Comparison of ENCODE assay signal across 8 mouse cellular contexts in genomic region chr17:46711612-46712271, GRCm38 (mm10). TPM values are rescaled to one million over a fixed set of nuclear protein-coding genes. Genes with fewer than 3 reads are reported as not detected.
DNase-seq lines count a peak whose midpoint lies in the region; ATAC-seq and TF ChIP-seq lines count a peak whose summit lies in the region.

No protein-coding gene starts in this region.

- H3K4me1 ChIP-seq in cerebellum, adult 2 months (ENCODE audit: control insufficient read depth, insufficient read depth, low read length): no peaks in the 10 kb centered on the region; the same call in 1 of the 2 replicates
- peaks cover 4% of the 10 kb centered on the region for H3K4me1 ChIP-seq in hindbrain, embryonic 11.5 days (replicated peaks; ENCODE audit: control insufficient read depth, insufficient read depth, low read length)
- peaks cover 26% of the 10 kb centered on the region for H3K4me1 ChIP-seq in limb, embryonic 10.5 days
- H3K4me1 ChIP-seq in midbrain, embryonic 11.5 days (ENCODE audit: control insufficient read depth, insufficient read depth, low read length): peaks cover 8% of the 10 kb centered on the region
- peaks cover 2% of the 10 kb centered on the region for H3K4me1 ChIP-seq in testis, adult 2 months (ENCODE audit: control insufficient read depth, insufficient read depth, low read length)

- no peaks in the 10 kb centered on the region for H3K9me3 ChIP-seq in hindbrain, embryonic 11.5 days (ENCODE audit: control insufficient read depth, low read length)
- H3K9me3 ChIP-seq in limb, embryonic 10.5 days (replicated peaks): no peaks in the 10 kb centered on the region
- no peaks in the 10 kb centered on the region for H3K9me3 ChIP-seq in midbrain, embryonic 11.5 days (ENCODE audit: control insufficient read depth, low read length)

- no peak for TF ChIP-seq POLR2A in cerebellum, adult 2 months (IDR thresholded peaks at IDR 0.05; ENCODE audit: borderline replicate concordance, insufficient read depth, low read length)
- TF ChIP-seq POLR2A in testis, adult 2 months (IDR thresholded peaks at IDR 0.05; ENCODE audit: control insufficient read depth, low read depth, low read length): no peak

- peak overlapping the region; percentile 87 for H3K9ac ChIP-seq in hindbrain, embryonic 11.5 days (ENCODE audit: low read depth, low read length)
- peak overlapping the region; percentile 88 for H3K9ac ChIP-seq in midbrain, embryonic 11.5 days (ENCODE audit: low read length)

- no peak for TF ChIP-seq CTCF in cerebellum, adult 2 months (IDR thresholded peaks at IDR 0.05; ENCODE audit: borderline replicate concordance, insufficient read depth, low read depth, low read length)
- no peak for TF ChIP-seq CTCF in testis, adult 2 months (IDR thresholded peaks at IDR 0.05; ENCODE audit: control insufficient read depth, insufficient read depth, insufficient replicate concordance, low read depth, low read length)

- WGBS in cerebellum, adult 2 months: under 1% methylated on average over 76 of the region's 76 CpGs
- WGBS in hindbrain, embryonic 11.5 days: under 1% methylated on average over 53 of the region's 76 CpGs
- WGBS in limb, embryonic 10.5 days: under 1% methylated on average over 76 of the region's 76 CpGs
- WGBS in midbrain, embryonic 11.5 days: under 1% methylated on average over 67 of the region's 76 CpGs

- 0 out of 2 replicates have a peak, but pooled peaks cover 2% of the 10 kb centered on the region for H3K36me3 ChIP-seq in hindbrain, embryonic 11.5 days (ENCODE audit: control insufficient read depth, insufficient read depth, low read length)
- peaks cover 40% of the 10 kb centered on the region for H3K36me3 ChIP-seq in limb, embryonic 10.5 days
- peaks cover 6% of the 10 kb centered on the region; the same call in 1 of the 2 replicates for H3K36me3 ChIP-seq in midbrain, embryonic 11.5 days (ENCODE audit: control insufficient read depth, insufficient read depth, low read length)
- no peaks in the 10 kb centered on the region for H3K36me3 ChIP-seq in testis, adult 2 months (ENCODE audit: control insufficient read depth, insufficient read depth, low read length)

- 0 out of 2 replicates have a peak overlapping the region, but pooled peaks have one; percentile 56 for H3K27ac ChIP-seq in cerebellum, adult 2 months (ENCODE audit: insufficient read depth, low read length)
- peak overlapping the region; percentile 42; the same call in 1 of the 2 replicates for H3K27ac ChIP-seq in hindbrain, embryonic 11.5 days (ENCODE audit: low read depth, low read length)
- peak overlapping the region; percentile 88 for H3K27ac ChIP-seq in limb, embryonic 10.5 days
- H3K27ac ChIP-seq in midbrain, embryonic 11.5 days (ENCODE audit: low read depth, low read length): no peak overlapping the region
- peak overlapping the region; percentile 91 for H3K27ac ChIP-seq in testis, adult 2 months (ENCODE audit: control insufficient read depth, insufficient read depth, low read depth, low read length)

- peak; percentile 41 to 54 for DNase-seq in cerebellum, adult 2 months
- DNase-seq in cerebellum, adult 11 months: no peak
- peak; percentile 49 for DNase-seq in R1 (ENCODE audit: low read depth, low spot score)
- no peak for DNase-seq in hindbrain, embryonic 11.5 days (ENCODE audit: low spot score)
- peak; percentile 43 for DNase-seq in limb, embryonic 10.5 days (ENCODE audit: low spot score)
- no peak for DNase-seq in midbrain, embryonic 11.5 days (ENCODE audit: low spot score, missing footprints)

- H3K4me3 ChIP-seq in cerebellum, adult 2 months (replicated peaks; ENCODE audit: insufficient read depth, low read depth, low read length): peak overlapping the region; percentile 71
- peak overlapping the region; percentile 92 for H3K4me3 ChIP-seq in hindbrain, embryonic 11.5 days (ENCODE audit: low read depth, low read length)
- H3K4me3 ChIP-seq in limb, embryonic 10.5 days: peak overlapping the region; percentile 94
- H3K4me3 ChIP-seq in midbrain, embryonic 11.5 days (ENCODE audit: low read depth, low read length): peak overlapping the region; percentile 97
- H3K4me3 ChIP-seq in testis, adult 2 months (ENCODE audit: control insufficient read depth, low read depth, low read length): peak overlapping the region; percentile 100

- no peaks in the 10 kb centered on the region for H3K27me3 ChIP-seq in cerebellum, adult 2 months (ENCODE audit: control insufficient read depth, insufficient read depth, low read length)
- no peaks in the 10 kb centered on the region for H3K27me3 ChIP-seq in hindbrain, embryonic 11.5 days (ENCODE audit: control insufficient read depth, insufficient read depth, low read length)
- H3K27me3 ChIP-seq in limb, embryonic 10.5 days (ENCODE audit: low read depth, poor library complexity, severe bottlenecking): no peaks in the 10 kb centered on the region
- no peaks in the 10 kb centered on the region for H3K27me3 ChIP-seq in midbrain, embryonic 11.5 days (ENCODE audit: control insufficient read depth, insufficient read depth, low read length)
- H3K27me3 ChIP-seq in testis, adult 2 months (ENCODE audit: control insufficient read depth, insufficient read depth, low read length): no peaks in the 10 kb centered on the region

- H3K4me2 ChIP-seq in hindbrain, embryonic 11.5 days (replicated peaks; ENCODE audit: low read depth, low read length): peak overlapping the region; percentile 99
- H3K4me2 ChIP-seq in midbrain, embryonic 11.5 days: peak overlapping the region; percentile 100

- 0 out of 2 replicates have a peak, but pooled peaks have one; percentile 41 for ATAC-seq in erythroid progenitor cell, adult 5-6 weeks (replicated peaks; ENCODE audit: low FRiP score, poor library complexity, severe bottlenecking)
- peak; percentile 67 for ATAC-seq in hindbrain, embryonic 11.5 days (ENCODE audit: low FRiP score)
- ATAC-seq in midbrain, embryonic 11.5 days (ENCODE audit: low FRiP score): peak; percentile 33

RNA-seq across cellular contexts. Expression of gene Pex6, which starts 0.5 kb away (rescaled TPM):
- 46.5 and 52.4 TPM in 2 replicates for polyA plus RNA-seq in cerebellum, adult 2 months (2012; rRNA removed)
- total RNA-seq in erythroid progenitor cell, adult 5-6 weeks (2015; ENCODE audit: low replicate concordance): 1.1 TPM in 1 of 2 replicates, not detected in the other
- 1.8 and 4.2 TPM in 2 replicates for total RNA-seq in erythroid progenitor cell, adult 5-6 weeks (2017; ENCODE audit: low replicate concordance)
- 12.5 and 14.6 TPM in 2 replicates for polyA plus RNA-seq in hindbrain, embryonic 11.5 days (2014; fragmentation: Nextera tagmentation; extraction: Ambion mirVana)
- 24.6 and 26.9 TPM in 2 replicates for polyA plus RNA-seq in limb, embryonic 10.5 days (2016; fragmentation: Nextera tagmentation; extraction: Ambion mirVana)
- 12.8 and 16.5 TPM in 2 replicates for polyA plus RNA-seq in midbrain, embryonic 11.5 days (2014; fragmentation: Nextera tagmentation; extraction: Ambion mirVana)
- polyA plus RNA-seq in testis, adult 2 months (2012; rRNA removed): 43.4 and 43.9 TPM in 2 replicates

RNA-seq across cellular contexts. Expression of gene Ppp2r5d, which starts 6.8 kb away (rescaled TPM):
- polyA plus RNA-seq in cerebellum, adult 2 months (2012; rRNA removed): 137 and 139 TPM in 2 replicates
- total RNA-seq in erythroid progenitor cell, adult 5-6 weeks (2015; ENCODE audit: low replicate concordance): 15.1 and 18.4 TPM in 2 replicates
- 17.1 and 22.8 TPM in 2 replicates for total RNA-seq in erythroid progenitor cell, adult 5-6 weeks (2017; ENCODE audit: low replicate concordance)
- 89.4 and 103 TPM in 2 replicates for polyA plus RNA-seq in hindbrain, embryonic 11.5 days (2014; fragmentation: Nextera tagmentation; extraction: Ambion mirVana)
- 152 and 160 TPM in 2 replicates for polyA plus RNA-seq in limb, embryonic 10.5 days (2016; fragmentation: Nextera tagmentation; extraction: Ambion mirVana)
- polyA plus RNA-seq in midbrain, embryonic 11.5 days (2014; fragmentation: Nextera tagmentation; extraction: Ambion mirVana): 106 and 110 TPM in 2 replicates
- polyA plus RNA-seq in testis, adult 2 months (2012; rRNA removed): 12.4 and 12.9 TPM in 2 replicates

RNA-seq across cellular contexts. Expression of gene Gnmt, which starts 17.2 kb away (rescaled TPM):
- 12.0 and 18.1 TPM in 2 replicates for polyA plus RNA-seq in cerebellum, adult 2 months (2012; rRNA removed)
- not detected in 2 replicates for total RNA-seq in erythroid progenitor cell, adult 5-6 weeks (2015; ENCODE audit: low replicate concordance)
- not detected in 2 replicates for total RNA-seq in erythroid progenitor cell, adult 5-6 weeks (2017; ENCODE audit: low replicate concordance)
- polyA plus RNA-seq in hindbrain, embryonic 11.5 days (2014; fragmentation: Nextera tagmentation; extraction: Ambion mirVana): 0.40 and 0.48 TPM in 2 replicates
- 0.48 and 0.83 TPM in 2 replicates for polyA plus RNA-seq in limb, embryonic 10.5 days (2016; fragmentation: Nextera tagmentation; extraction: Ambion mirVana)
- 0.37 and 0.82 TPM in 2 replicates for polyA plus RNA-seq in midbrain, embryonic 11.5 days (2014; fragmentation: Nextera tagmentation; extraction: Ambion mirVana)
- 2.3 and 3.7 TPM in 2 replicates for polyA plus RNA-seq in testis, adult 2 months (2012; rRNA removed)

RNA-seq across cellular contexts. Expression of gene Klhdc3, which starts 31.0 kb away (rescaled TPM):
- polyA plus RNA-seq in cerebellum, adult 2 months (2012; rRNA removed): 237 and 240 TPM in 2 replicates
- 16.9 and 23.1 TPM in 2 replicates for total RNA-seq in erythroid progenitor cell, adult 5-6 weeks (2015; ENCODE audit: low replicate concordance)
- 5.1 and 17.2 TPM in 2 replicates for total RNA-seq in erythroid progenitor cell, adult 5-6 weeks (2017; ENCODE audit: low replicate concordance)
- polyA plus RNA-seq in hindbrain, embryonic 11.5 days (2014; fragmentation: Nextera tagmentation; extraction: Ambion mirVana): 101 and 122 TPM in 2 replicates
- 143 and 150 TPM in 2 replicates for polyA plus RNA-seq in limb, embryonic 10.5 days (2016; fragmentation: Nextera tagmentation; extraction: Ambion mirVana)
- polyA plus RNA-seq in midbrain, embryonic 11.5 days (2014; fragmentation: Nextera tagmentation; extraction: Ambion mirVana): 103 and 109 TPM in 2 replicates
- polyA plus RNA-seq in testis, adult 2 months (2012; rRNA removed): 626 and 644 TPM in 2 replicates

RNA-seq across cellular contexts. Expression of gene Mea1, which starts 33.1 kb away (rescaled TPM):
- 136 and 147 TPM in 2 replicates for polyA plus RNA-seq in cerebellum, adult 2 months (2012; rRNA removed)
- total RNA-seq in erythroid progenitor cell, adult 5-6 weeks (2015; ENCODE audit: low replicate concordance): 15.1 and 22.6 TPM in 2 replicates
- total RNA-seq in erythroid progenitor cell, adult 5-6 weeks (2017; ENCODE audit: low replicate concordance): 4.2 and 10.9 TPM in 2 replicates
- 192 and 201 TPM in 2 replicates for polyA plus RNA-seq in hindbrain, embryonic 11.5 days (2014; fragmentation: Nextera tagmentation; extraction: Ambion mirVana)
- polyA plus RNA-seq in limb, embryonic 10.5 days (2016; fragmentation: Nextera tagmentation; extraction: Ambion mirVana): 143 and 145 TPM in 2 replicates
- 185 and 192 TPM in 2 replicates for polyA plus RNA-seq in midbrain, embryonic 11.5 days (2014; fragmentation: Nextera tagmentation; extraction: Ambion mirVana)
- 1,562 and 1,699 TPM in 2 replicates for polyA plus RNA-seq in testis, adult 2 months (2012; rRNA removed)

Comparison
In these comparisons a context has a peak if more than half of its experiments do, and no peak if none do; other contexts are left out.
1. DNase-seq: peak in cerebellum, adult 2 months (2 of 2), R1 (single experiment) and limb, embryonic 10.5 days (single experiment); none in cerebellum, adult 11 months (single experiment), hindbrain, embryonic 11.5 days (single experiment) and midbrain, embryonic 11.5 days (single experiment).
2. Peak in every context shown above with its lines, with median percentiles within 50 percentile points of each other: H3K4me3 ChIP-seq and ATAC-seq.